Mouse (Mus musculus): ENCODE data around the gene Osbp2.

Osbp2 gene

DNA sequence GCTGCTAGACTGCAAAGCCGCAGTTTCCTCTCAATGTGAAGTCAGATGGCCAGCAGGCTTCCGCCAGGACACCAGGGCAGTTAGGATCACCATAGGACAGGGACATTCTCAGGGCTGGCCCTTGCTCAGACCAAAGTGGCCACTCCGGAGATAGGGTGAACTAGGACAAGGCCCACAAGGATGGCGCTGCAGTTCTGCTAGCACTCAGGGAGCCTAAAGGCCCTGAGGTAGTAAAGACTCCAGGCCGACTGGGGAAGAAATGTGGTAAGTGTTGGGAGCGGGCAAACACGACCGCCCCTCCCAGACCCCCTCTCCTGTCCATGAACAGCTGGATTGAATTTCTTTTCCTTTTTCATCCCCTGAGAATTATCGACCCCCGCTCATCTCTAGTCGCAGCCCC is 102.4 kb downstream of the Osbp2 start:
- no peak for DNase-seq (ENCODE audit: low read depth, low spot score)

GRCm38 (mm10) chr11:3759433-3759832 is 104.3 kb downstream of the Osbp2 start:
- no peak for DNase-seq (ENCODE audit: low read depth, low spot score)

DNA sequence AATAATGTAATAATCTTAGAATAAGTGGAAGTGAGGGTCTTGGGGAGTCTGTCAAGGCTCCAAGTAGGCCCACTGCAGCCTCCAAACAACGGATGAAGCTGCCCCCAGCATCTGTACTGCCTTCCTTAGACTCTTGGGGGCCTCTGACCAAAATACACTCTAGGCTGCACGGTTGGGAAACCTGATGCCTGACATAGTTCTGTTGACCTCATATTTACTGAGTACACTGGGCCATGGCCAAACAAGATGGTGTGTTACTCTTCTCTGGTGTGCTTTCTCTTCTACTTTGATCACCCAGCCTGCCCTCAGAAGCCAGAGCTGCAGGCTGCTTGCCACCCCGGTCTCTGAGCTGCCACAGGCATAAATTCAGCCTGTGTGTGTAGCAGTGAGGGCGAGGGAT is 108.4 kb downstream of the Osbp2 start:
- no peak for DNase-seq (ENCODE audit: low read depth, low spot score)

DNA sequence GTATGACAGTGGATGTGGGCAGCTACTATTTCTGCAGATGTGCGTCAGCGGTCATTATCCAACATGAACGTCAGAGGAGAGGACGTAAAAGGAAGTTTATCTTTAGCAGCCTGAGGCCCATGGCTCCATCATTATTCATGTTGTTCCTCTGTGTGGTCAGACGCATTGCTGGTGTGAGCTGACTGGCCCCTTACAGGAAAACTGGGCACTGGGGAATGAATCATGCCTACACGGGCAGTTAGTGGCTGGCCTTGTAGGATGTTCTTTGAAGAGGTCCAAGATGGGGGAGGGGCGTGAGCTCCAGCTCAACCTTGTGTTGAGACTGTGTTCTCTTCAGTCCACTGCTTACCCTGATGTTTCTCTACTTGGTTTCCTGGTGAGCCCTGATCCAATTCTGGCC is 109.0 kb downstream of the Osbp2 start:
- no peak for DNase-seq (ENCODE audit: low read depth, low spot score)

DNA sequence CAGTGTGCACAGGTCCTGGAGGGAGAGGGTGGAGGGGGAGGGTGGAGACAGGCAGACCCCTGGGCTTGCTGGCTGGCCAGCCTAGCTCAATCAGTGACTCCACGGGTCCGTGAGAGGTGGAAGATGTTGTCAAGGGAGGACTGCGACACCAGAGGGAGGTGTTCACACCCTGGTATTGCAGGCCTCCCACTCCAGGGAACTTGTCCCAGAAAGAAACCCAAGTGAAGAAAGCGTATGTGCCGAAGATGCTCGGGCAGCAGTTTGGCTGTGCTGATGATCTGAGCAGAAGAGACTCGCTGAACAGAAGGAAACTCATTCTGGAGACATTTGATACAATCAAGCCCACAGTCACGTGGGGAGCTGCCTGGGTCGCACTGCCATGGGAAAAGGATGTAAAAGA is 109.8 kb downstream of the Osbp2 start:
- DNase-seq (ENCODE audit: low read depth, low spot score): peak; percentile 80

DNA sequence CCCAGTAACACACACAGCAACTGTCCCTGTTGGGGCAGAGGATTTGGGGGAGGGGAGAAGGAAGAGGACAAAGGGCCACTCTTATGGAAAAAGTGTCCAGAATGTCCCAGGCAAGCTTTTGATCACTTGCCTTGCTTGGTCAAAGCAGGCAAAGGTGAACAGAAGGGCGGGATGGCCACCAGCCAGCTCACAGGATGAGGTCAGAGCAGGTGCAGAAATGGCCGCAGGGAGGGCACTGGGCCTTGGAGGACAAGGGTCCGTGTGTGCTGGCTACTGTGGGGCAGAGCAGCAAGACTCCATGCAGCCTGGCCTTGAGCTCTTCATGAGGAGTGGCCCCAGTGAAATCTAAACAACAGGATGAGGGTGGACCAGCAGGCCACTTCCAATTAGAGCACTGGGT is 110.9 kb downstream of the Osbp2 start:
- DNase-seq (ENCODE audit: low read depth, low spot score): no peak

GRCm38 (mm10) chr11:3749831-3750230 is 113.9 kb downstream of the Osbp2 start:
- no peak for DNase-seq (ENCODE audit: low read depth, low spot score)

DNA sequence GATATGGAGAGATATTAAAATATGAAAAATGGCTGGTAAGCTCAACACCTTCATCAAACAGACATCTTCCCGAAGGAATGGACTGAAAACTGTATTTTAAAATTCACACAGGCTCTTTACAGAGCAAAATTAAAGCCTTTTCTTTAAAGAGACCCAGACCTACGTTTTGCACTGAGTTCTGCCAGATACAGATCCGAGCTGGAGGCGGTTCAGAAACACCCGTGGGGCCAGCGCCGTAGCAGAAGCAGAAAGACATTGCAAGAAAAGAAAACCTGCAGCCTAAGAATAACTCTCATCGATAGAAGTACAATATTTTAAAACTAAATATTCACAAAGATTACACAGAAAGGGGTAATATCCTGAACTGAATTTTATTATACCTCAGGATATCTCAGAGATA is 121.3 kb downstream of the Osbp2 start:
- DNase-seq (ENCODE audit: low read depth, low spot score): no peak

- peak; percentile 91 for DNase-seq (ENCODE audit: low read depth, low spot score)
These were observed 122.5 kb downstream of the Osbp2 start for GRCm38 (mm10) chr11:3741183-3741582.

GRCm38 (mm10) chr11:3738778-3739177 is 124.9 kb downstream of the Osbp2 start:
- no peak for DNase-seq (ENCODE audit: low read depth, low spot score)

- peak; percentile 75 for DNase-seq (ENCODE audit: low read depth, low spot score)
These were observed 128.0 kb downstream of the Osbp2 start for GRCm38 (mm10) chr11:3735715-3736114.

GRCm38 (mm10) chr11:3733933-3734636 is 129.6 kb downstream of the Osbp2 start:
- no peak for DNase-seq (ENCODE audit: low read depth, low spot score)

- DNase-seq (ENCODE audit: low read depth, low spot score): no peak
These were observed 132.2 kb downstream of the Osbp2 start for GRCm38 (mm10) chr11:3731469-3731868.

DNA sequence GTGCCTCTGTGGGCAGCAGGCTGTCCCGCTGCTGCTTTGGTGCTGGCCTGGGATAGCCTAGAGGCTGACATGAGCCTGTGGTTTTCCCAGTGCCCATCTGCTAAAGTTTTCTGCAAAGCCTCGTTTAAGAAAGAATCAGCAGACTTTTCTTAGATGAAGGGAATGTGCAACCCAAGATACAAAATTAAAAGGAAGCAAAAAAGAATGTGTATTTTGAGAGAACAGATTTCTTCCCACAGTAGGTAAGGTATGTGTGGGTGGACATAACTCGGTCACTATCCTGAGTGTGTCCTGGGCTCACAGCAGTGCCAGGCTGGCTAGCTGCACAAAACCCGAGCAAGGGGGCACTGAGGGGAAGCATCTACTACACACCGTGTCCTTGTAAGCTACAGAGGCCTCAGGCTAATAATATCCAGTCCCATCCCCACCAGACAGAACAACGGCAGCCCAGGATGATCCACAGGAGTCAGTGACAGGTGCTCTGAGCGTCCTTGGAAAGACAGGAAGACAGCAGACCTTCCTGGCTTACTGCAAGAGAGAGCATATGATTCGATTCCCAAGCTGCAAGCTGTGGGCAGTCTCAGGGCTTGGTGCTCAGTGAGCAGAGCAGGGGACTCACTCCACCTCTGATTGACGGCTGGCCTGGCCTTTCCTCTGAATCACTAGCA is 136.1 kb downstream of the Osbp2 start:
- peak; percentile 62 for DNase-seq (ENCODE audit: low read depth, low spot score)

DNA sequence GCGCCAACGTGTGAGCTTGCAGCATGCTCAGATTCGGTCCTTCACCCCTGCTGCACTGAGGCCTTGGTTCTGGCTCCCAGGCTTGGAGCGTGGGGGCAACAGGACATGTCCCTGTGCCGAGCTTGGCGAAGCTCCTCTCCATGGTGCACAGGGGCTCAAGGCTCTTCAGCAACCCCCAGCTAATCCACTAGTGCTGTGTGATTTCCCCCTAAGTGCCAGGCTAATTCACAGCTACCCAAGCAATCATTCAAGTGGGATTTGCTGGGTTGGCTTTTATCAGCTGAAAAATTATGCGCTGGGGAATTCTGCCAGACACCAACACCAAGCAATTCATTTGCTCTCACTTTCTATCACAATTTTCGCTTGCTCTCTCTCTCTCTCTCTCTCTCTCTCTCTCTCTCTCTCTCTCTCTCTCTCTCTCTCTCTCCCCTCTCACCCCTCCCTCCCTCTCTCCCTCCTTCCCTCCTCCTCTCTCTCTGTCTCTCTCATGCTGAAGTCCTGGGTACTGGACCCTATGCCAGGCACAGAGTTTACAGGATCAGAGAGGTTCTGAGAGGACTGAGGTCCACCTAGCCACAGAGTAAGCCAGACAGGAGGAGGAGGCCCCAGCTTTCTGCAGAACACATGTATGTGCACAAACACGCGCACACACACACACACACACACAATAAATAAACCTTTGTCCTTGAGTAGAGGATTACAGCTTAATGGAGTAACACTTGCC is 138.2 kb downstream of the Osbp2 start:
- no peak for DNase-seq (ENCODE audit: low read depth, low spot score)

DNA sequence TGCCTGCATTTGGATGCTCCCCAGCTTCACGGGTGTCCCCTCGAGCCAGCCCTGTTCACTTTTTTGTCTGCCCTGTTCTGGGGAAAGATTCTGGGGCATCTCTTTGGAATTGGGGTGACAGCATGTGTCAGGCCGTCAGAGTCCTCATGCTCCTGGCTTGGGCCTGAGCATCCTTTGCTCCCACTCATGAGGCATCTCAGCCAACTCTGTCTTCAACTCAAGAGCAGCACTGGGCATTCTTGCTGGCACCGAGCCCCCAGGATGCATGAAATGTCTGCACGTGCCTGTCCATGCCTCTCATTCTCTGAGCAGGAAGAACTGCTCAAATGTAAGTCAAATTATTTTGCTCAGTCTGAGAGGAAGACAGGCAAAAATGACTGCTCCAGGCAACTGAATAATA is 139.0 kb downstream of the Osbp2 start:
- no peak for DNase-seq (ENCODE audit: low read depth, low spot score)

GRCm38 (mm10) chr11:3723910-3724309 is 139.8 kb downstream of the Osbp2 start:
- peak; percentile 68 for DNase-seq (ENCODE audit: low read depth, low spot score)

DNA sequence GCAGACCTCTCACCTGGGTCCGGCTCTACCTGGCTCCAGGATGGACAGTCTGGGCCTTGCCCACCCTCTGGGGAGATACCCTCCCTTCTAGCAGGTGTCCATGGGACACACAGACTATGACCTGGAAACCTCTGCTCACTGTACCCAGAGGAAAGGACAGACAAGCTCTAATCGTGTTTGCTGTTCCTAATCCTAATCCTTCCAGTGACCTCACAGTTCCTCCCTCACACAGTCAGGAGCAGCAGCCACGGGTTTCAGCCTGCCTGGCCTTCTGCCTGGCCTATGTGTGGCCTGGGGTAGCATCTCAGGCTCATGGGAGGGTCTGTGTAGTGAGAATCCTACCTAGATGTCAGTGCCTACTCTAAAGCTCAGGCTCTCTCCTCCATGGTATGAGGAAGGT is 140.8 kb downstream of the Osbp2 start:
- DNase-seq (ENCODE audit: low read depth, low spot score): no peak

- no peak for DNase-seq (ENCODE audit: low read depth, low spot score)
These were observed 141.7 kb downstream of the Osbp2 start for GRCm38 (mm10) chr11:3722036-3722435.

DNA sequence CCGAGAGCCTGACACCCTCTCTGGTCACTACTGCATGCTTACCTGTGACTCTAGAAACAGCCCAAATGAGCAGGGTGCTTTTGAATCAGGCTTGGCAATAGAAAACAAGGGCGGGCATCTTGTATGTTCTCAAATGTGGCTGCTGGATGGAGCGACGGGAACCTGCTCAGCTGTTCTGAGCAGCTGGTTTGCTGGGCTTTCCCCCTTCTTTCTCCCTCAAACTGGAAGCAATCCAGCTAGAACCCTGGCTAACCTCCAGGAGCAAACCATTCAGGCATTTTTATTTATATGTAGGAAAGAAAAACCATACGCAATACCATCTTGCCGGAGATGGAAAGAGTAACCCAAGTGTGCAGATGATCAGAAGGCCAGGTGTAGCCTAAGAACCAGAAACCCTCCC is 147.0 kb downstream of the Osbp2 start:
- no peak for DNase-seq (ENCODE audit: low read depth, low spot score)

GRCm38 (mm10) chr11:3714486-3714885 is 149.2 kb downstream of the Osbp2 start:
- peak; percentile 29 for DNase-seq (ENCODE audit: low read depth, low spot score)

- DNase-seq (ENCODE audit: low read depth, low spot score): peak; percentile 40
These were observed 153.5 kb downstream of the Osbp2 start for GRCm38 (mm10) chr11:3710203-3710602.

GRCm38 (mm10) chr11:3707057-3707456 is 156.6 kb downstream of the Osbp2 start:
- no peak for DNase-seq (ENCODE audit: low read depth, low spot score)
